Mouse (Mus musculus): ENCODE measurements around the gene Trim47. TPM values are rescaled to one million over a fixed set of nuclear protein-coding genes. Genes with fewer than 3 reads are reported as not detected.

Gene Trim47
- polyA plus RNA-seq, 1 experiment from 2014 or later: 29.0 TPM

GRCm38 (mm10) chr11:116058868-116059690 is 67.9 kb downstream of the Trim47 start:
- H3K4me1 ChIP-seq (ENCODE audit: control insufficient read depth, insufficient read depth, low read length): no peaks in the 10 kb centered on the region
- H3K27me3 ChIP-seq (replicated peaks; ENCODE audit: control insufficient read depth, insufficient read depth, low read length): no peaks in the 10 kb centered on the region
- WGBS: 94% methylated on average over 16 of the region's 17 CpGs
- no peak overlapping the region for H3K27ac ChIP-seq (replicated peaks; ENCODE audit: low read depth, low read length)
- H3K36me3 ChIP-seq (ENCODE audit: control insufficient read depth, insufficient read depth, low read length): peaks cover 80% of the 10 kb centered on the region
- H3K4me3 ChIP-seq (ENCODE audit: low read depth, low read length): no peak overlapping the region
- no peak overlapping the region for H3K4me2 ChIP-seq (ENCODE audit: low read depth, low read length)
- H3K9me3 ChIP-seq (ENCODE audit: control insufficient read depth, low read length): no peaks in the 10 kb centered on the region
- DNase-seq (ENCODE audit: low spot score) (no peak), ATAC-seq (ENCODE audit: low read depth) (no peak)
- H3K9ac ChIP-seq (ENCODE audit: low read depth, low read length): no peak overlapping the region

GRCm38 (mm10) chr11:116058022-116058614 is 68.9 kb downstream of the Trim47 start:
- DNase-seq (ENCODE audit: low spot score) (peak; percentile 30), ATAC-seq (ENCODE audit: low read depth) (peak; percentile 14; the same call in 1 of the 2 replicates)
- Histone ChIP-seq H3K36me3 (ENCODE audit: control insufficient read depth, insufficient read depth, low read length) (peaks cover 89% of the 10 kb centered on the region), H3K27ac (replicated peaks; ENCODE audit: low read depth, low read length) (no peak overlapping the region), H3K4me3 (ENCODE audit: low read depth, low read length) (no peak overlapping the region), H3K9me3 (ENCODE audit: control insufficient read depth, low read length) (no peaks in the 10 kb centered on the region), H3K27me3 (replicated peaks; ENCODE audit: control insufficient read depth, insufficient read depth, low read length) (no peaks in the 10 kb centered on the region), H3K9ac (ENCODE audit: low read depth, low read length) (no peak overlapping the region), H3K4me2 (ENCODE audit: low read depth, low read length) (no peak overlapping the region), H3K4me1 (ENCODE audit: control insufficient read depth, insufficient read depth, low read length) (no peaks in the 10 kb centered on the region)
- 63% methylated on average over 10 of the region's 12 CpGs for WGBS

DNA sequence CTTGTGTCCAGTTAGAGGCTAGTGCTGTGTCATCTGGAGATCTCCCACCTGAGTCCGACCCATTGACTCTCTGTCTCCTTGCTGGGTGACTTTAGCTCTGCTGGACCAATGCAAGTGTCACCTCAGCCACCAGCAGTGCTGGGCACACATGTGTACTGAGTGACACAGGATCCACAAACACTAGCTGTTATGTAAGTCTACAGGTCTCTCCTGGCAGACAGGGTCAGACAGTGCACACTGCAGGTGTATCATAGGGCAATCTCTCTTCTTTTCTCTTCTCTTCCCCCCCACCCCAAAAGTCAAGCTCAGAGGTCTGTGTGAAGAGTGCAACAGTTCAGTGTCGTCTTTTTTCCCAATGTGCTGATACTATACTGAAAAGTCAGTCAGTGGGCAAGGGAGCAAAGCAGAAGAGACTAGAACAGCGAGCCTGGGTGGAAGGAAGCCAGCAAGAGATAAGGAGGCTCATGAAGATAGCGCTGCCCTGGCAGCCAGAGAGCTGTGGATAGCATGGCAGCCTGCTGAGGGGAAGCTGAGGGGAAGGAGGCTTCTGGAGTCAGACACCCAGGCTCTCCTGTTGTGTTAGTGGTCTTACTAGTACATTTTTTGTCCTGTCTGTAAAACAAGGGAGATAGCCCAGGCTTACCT is 69.7 kb downstream of the Trim47 start:
- Histone ChIP-seq H3K36me3 (ENCODE audit: control insufficient read depth, insufficient read depth, low read length) (peaks cover 97% of the 10 kb centered on the region), H3K27me3 (replicated peaks; ENCODE audit: control insufficient read depth, insufficient read depth, low read length) (no peaks in the 10 kb centered on the region), H3K27ac (replicated peaks; ENCODE audit: low read depth, low read length) (no peak overlapping the region), H3K4me3 (ENCODE audit: low read depth, low read length) (no peak overlapping the region), H3K4me2 (ENCODE audit: low read depth, low read length) (no peak overlapping the region), H3K9ac (ENCODE audit: low read depth, low read length) (no peak overlapping the region), H3K4me1 (ENCODE audit: control insufficient read depth, insufficient read depth, low read length) (no peaks in the 10 kb centered on the region), H3K9me3 (ENCODE audit: control insufficient read depth, low read length) (no peaks in the 10 kb centered on the region)
- WGBS: 89% methylated on average over 4 of the region's 4 CpGs
- DNase-seq (ENCODE audit: low spot score): no peak
- ATAC-seq (ENCODE audit: low read depth): no peak

DNA sequence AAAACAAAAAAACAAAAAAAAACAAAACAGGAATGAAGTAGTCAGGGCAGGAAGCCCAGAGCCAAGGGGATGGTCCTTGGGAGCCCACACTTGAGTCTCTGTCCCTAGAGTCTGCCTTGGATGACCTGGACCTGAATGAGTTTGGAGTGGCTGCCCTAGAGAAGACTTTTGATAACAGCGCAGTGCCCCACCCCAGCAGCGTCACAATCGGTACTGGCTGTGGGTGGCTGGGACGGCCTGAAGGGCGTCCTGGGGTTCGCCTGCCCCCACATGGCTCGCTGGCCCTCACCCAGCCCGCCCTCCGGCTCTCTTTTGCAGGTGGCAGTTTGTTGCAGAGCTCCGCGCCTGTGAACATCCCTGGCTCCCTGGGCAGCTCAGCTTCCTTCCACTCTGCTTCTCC is 71.1 kb downstream of the Trim47 start:
- no peaks in the 10 kb centered on the region for H3K27me3 ChIP-seq (replicated peaks; ENCODE audit: control insufficient read depth, insufficient read depth, low read length)
- no peak overlapping the region for H3K4me3 ChIP-seq (ENCODE audit: low read depth, low read length)
- ATAC-seq (ENCODE audit: low read depth) (no peak), DNase-seq (ENCODE audit: low spot score) (no peak)
- no peak overlapping the region for H3K9ac ChIP-seq (ENCODE audit: low read depth, low read length)
- no peak overlapping the region for H3K27ac ChIP-seq (replicated peaks; ENCODE audit: low read depth, low read length)
- H3K36me3 ChIP-seq (ENCODE audit: control insufficient read depth, insufficient read depth, low read length): peaks cover 96% of the 10 kb centered on the region
- no peaks in the 10 kb centered on the region for H3K4me1 ChIP-seq (ENCODE audit: control insufficient read depth, insufficient read depth, low read length)
- 89% methylated on average over 9 of the region's 11 CpGs for WGBS
- no peak overlapping the region for H3K4me2 ChIP-seq (ENCODE audit: low read depth, low read length)
- H3K9me3 ChIP-seq (ENCODE audit: control insufficient read depth, low read length): no peaks in the 10 kb centered on the region

Other genes with a start within 250 kb of the Trim47 start
- 16.5 and 20.2 TPM in 2 replicates for gene Smim5, start 227.2 kb downstream of the Trim47 start, polyA plus RNA-seq (2014; fragmentation: Nextera tagmentation; extraction: Ambion mirVana)
- gene Smim6, start 215.2 kb downstream of the Trim47 start, polyA plus RNA-seq (2014; fragmentation: Nextera tagmentation; extraction: Ambion mirVana): 0.71 and 1.4 TPM in 2 replicates
- 30.2 and 36.6 TPM in 2 replicates for gene Sap30bp, start 193.9 kb downstream of the Trim47 start, polyA plus RNA-seq (2014; fragmentation: Nextera tagmentation; extraction: Ambion mirVana)
- 13.3 TPM in 2 replicates for gene Recql5, start 193.7 kb downstream of the Trim47 start, polyA plus RNA-seq (2014; fragmentation: Nextera tagmentation; extraction: Ambion mirVana)
- 10.7 and 11.0 TPM in 2 replicates for gene Itgb4, start 152.5 kb downstream of the Trim47 start, polyA plus RNA-seq (2014; fragmentation: Nextera tagmentation; extraction: Ambion mirVana)
- gene Galk1, start 114.5 kb downstream of the Trim47 start, polyA plus RNA-seq (2014; fragmentation: Nextera tagmentation; extraction: Ambion mirVana): 140 and 164 TPM in 2 replicates
- gene H3f3b, start 99.2 kb downstream of the Trim47 start, polyA plus RNA-seq (2014; fragmentation: Nextera tagmentation; extraction: Ambion mirVana): 1,358 and 1,723 TPM in 2 replicates
- gene Unk, start 96.9 kb downstream of the Trim47 start, polyA plus RNA-seq (2014; fragmentation: Nextera tagmentation; extraction: Ambion mirVana): 25.1 and 30.3 TPM in 2 replicates
- 2.0 and 2.6 TPM in 2 replicates for gene Unc13d, start 49.2 kb downstream of the Trim47 start, polyA plus RNA-seq (2014; fragmentation: Nextera tagmentation; extraction: Ambion mirVana)
- 69.0 and 74.9 TPM in 2 replicates for gene Wbp2, start 40.2 kb downstream of the Trim47 start, polyA plus RNA-seq (2014; fragmentation: Nextera tagmentation; extraction: Ambion mirVana)
- gene Trim65, start 3.9 kb upstream of the Trim47 start, polyA plus RNA-seq (2014; fragmentation: Nextera tagmentation; extraction: Ambion mirVana): 2.9 and 3.2 TPM in 2 replicates
- 76.4 and 81.3 TPM in 2 replicates for gene Mrpl38, start 11.7 kb upstream of the Trim47 start, polyA plus RNA-seq (2014; fragmentation: Nextera tagmentation; extraction: Ambion mirVana)
- 27.7 and 28.5 TPM in 2 replicates for gene Fbf1, start 41.0 kb upstream of the Trim47 start, polyA plus RNA-seq (2014; fragmentation: Nextera tagmentation; extraction: Ambion mirVana)
- 59.8 and 64.1 TPM in 2 replicates for gene Ten1, start 71.6 kb upstream of the Trim47 start, polyA plus RNA-seq (2014; fragmentation: Nextera tagmentation; extraction: Ambion mirVana)
- gene Acox1, start 71.8 kb upstream of the Trim47 start, polyA plus RNA-seq (2014; fragmentation: Nextera tagmentation; extraction: Ambion mirVana): 29.8 and 30.8 TPM in 2 replicates
- gene Evpl, start 110.9 kb upstream of the Trim47 start, polyA plus RNA-seq (2014; fragmentation: Nextera tagmentation; extraction: Ambion mirVana): 9.5 and 10.1 TPM in 2 replicates
- 91.9 and 92.5 TPM in 2 replicates for gene Srp68, start 147.0 kb upstream of the Trim47 start, polyA plus RNA-seq (2014; fragmentation: Nextera tagmentation; extraction: Ambion mirVana)
- gene Galr2, start 153.7 kb upstream of the Trim47 start, polyA plus RNA-seq (2014; fragmentation: Nextera tagmentation; extraction: Ambion mirVana): 0.29 and 0.60 TPM in 2 replicates
- gene Exoc7, start 180.0 kb upstream of the Trim47 start, polyA plus RNA-seq (2014; fragmentation: Nextera tagmentation; extraction: Ambion mirVana): 60.5 and 71.2 TPM in 2 replicates
- 7.1 and 13.7 TPM in 2 replicates for gene Foxj1, start 208.2 kb upstream of the Trim47 start, polyA plus RNA-seq (2014; fragmentation: Nextera tagmentation; extraction: Ambion mirVana)

Data from embryonic facial prominence, embryonic 14.5 days (tissue).